Mouse (Mus musculus): ENCODE measurements around the gene Rab4b.

Rab4b gene

DNA sequence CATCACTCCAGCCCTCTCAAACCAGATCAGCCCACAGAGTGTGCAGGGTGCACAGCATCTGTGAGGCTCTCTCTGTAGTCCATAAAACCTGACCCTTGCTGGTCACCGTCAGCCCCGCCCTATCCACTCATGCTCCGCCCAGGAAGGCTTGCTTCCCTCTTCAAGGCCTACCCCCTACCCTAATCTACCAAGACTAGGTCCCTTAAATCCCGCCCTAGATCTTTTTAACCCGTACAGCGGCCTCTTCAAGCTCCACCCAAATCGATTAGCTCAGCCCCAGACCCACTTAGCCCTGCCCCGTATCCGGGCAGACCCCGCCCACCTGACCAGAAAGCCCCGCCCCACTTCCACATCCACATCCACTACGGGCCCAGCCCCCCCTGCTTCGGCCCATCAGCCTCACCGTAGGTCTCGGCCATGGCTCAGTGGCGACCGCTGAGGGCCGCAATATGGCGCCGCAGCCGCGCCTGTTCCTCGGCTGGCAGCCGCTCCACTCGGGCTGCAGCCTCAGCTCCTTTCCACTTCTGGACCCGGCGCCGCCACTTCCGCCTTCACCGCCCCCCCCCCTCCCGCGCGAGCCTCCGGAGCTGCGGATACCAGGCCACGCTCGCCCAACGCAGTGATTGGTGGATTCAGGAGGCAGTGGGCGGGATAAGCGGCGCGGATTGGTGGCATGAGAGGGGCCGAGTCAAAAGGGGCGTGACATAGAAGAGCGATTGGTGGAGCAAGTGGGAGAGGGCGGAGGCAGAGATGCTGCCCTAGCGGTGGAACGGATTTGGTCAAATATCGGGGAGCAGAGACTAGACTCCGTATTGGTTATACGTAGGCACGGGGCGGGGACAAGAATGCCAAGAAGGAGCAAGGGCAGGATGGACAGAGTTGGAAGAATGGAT lies at the start of gene Rab4b:
Gene Rab4b, minus strand, starts transcription at position 573 of the 893 bp plus-strand sequence.
- DNase-seq (ENCODE audit: low spot score) = peak; percentile 99

DNA sequence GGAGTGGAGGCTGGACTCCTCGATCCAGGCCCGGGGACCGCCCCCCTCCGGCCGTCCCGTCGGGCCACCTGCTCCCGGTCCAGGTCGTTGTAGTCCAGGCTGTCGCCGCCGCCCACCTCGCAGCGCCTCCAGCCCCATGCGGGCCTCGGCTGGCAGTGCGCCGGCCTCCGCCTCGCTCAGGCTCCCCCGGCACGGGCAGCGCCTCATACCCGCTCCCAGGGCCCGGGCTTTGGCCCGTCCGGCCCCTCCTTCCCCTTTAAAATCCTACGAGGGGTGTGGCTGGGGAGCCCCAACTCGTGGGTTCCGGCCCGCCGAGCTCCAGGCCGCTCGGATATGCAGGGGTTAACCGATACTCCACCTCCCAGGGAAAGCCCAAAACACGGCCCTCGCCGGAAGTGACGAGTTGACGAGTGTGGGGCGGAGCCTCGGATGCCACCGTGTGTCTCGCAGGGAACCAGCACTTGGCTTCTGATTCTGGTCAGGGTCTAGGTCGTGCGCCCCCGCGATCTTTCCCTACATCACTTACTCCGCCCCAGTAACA lies 49.7 kb upstream of the Rab4b start, which contains the start of gene Itpkc:
Gene Itpkc, minus strand, starts transcription at position 381 of the 541 bp plus-strand sequence.
- DNase-seq (ENCODE audit: low spot score) = peak; percentile 94

DNA sequence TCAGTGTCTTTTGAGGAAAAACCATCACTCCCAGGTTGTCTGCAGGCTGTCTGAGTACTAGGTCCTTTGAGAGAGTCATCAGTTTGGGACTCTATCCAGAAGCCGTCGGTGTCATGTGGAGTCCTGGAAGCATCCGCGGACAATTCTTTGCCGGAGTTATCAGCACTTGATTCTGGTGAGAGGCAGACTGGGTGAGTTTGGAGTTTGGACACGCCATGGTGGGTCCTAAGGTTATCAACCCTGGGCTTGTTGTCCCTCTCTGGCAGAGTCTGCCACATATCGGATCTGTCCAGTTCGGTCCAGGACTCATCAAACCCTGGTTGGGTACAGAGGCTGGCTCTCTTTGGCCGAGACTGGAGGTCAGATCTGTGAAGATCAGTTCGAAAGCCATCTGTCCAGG lies 49.0 kb upstream of the Rab4b start:
- DNase-seq (ENCODE audit: low spot score) = peak; percentile 20

DNA sequence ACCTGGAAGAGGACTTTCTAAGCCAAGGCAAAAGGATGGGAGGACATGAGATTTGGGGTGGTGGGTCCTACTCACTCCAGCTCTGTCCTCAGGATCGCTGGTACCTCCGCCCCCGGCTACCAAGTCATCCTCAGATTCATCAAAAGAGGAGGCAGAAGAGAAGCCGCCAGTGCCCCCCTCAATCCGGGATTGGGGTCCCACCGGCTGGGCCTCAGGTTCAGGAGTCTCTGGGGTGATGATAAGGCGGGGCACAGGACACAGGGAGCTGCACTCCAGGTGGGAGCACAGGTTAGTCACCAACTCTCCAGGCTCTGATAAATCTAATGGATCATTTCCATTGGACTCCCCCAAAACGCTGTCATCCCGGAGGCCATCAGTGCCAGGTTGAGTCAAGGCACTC lies 48.6 kb upstream of the Rab4b start:
- no peak for DNase-seq (ENCODE audit: low spot score)

DNA sequence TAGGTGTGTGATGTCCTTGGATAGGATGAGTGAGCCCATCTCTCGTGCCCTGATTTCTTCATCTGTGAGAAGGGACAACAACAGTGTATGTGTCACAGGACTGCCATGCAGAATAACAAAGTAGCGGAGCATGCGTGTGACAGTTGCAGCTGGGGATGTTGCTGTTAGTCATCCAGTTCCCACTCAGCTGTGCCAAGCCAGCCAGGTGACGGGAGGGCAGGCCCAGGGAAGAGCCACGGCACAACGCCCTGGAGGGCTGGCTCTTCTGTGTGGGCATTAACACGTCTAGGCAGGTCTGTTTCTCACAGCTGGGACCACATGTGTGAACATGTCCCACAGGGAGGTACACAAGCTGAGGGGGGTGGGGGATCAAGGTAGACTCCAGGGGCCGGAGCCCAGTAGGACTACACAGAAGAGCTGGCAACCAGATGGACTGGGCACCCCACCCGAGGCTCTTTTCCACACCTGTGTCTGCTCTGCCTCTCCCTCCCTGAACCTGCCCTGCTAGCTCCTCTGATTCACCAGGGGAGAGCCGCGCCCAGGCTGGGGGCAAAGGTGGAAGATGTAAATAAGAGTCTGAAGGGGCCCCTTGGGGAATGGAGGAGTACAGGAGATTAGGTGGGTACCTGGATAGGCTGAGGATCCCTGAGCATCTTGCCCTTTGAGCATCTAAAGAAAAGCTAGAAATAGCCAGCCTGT lies 46.3 kb upstream of the Rab4b start:
- no peak for DNase-seq (ENCODE audit: low spot score)

DNA sequence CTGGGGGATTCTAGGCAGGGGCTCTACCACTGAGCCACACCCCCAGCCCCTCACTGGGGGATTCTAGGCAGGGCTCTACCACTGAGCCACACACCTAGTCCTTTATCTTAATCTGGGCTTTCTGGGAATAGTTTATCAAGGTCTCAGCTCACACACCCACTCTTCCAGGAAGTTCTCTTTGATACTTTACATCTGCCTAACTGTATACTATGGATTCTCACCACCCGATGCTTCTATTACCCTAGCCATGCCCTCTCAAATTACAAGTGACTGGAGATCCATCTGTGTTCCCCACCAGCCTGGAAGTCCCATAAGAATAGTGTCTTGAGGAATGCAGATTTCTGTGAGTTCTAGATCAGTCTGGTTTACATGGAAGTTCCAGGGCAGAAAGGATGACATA lies 43.8 kb upstream of the Rab4b start:
- DNase-seq (ENCODE audit: low spot score) = no peak

DNA sequence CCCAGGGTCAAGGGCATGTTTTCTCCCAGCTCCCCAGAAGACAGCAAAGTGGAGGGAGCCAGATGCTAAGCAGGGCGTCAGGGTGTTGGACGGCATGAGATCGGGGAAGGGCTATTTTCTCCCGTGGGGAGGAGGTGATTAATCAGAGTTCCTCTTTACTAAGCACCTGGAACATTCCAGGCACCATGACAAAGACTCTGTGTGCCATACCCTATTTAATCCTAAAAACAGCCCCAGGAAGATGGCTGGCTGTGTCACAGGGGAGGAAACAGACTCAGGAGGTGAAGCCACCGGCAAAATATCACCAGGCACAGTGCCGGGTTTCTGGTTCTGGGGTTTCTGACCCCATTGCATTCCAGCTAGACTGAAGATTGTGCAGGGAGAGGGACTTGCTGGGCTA lies 43.2 kb upstream of the Rab4b start:
- DNase-seq (ENCODE audit: low spot score) = no peak

DNA sequence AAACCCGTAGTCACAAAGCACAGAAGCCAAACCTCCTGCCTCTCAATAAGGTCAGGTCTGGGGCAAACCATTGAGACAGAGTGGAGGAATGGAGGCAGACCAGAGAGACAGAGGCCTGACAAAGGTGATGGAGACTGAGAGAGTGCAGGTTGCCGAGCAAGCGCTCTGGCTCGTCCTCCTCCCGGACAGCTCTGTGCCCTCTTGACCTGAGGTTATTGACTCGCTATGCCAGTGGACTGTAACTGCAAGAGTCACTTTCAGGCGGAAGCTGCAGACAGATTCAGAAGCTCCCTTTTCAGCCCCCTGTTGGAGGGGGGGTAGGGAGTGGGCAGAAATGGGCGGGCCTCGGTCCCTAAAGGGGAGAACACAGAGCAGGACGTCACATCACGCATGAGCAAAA lies 41.2 kb upstream of the Rab4b start:
- DNase-seq (ENCODE audit: low spot score) = no peak

DNA sequence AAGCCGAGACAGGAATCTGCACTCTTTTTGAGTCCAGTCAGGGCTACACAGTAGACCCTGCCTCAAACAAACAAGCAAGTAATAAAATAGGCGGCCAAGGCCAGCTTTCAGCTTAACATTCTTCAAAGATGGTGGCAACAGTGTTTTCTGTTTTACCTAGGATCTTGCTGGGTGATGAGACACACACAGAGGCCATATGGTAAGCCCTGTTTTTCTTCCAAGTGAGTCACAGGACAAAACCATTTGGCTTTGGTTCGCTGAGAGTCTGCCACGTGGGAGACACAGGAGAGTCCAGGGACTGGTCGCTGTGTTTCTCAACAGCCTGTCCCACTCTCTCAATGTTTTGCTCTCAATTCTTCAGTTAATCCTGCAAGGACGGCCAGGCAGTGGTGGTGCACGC lies 39.9 kb upstream of the Rab4b start:
- DNase-seq (ENCODE audit: low spot score) = no peak

DNA sequence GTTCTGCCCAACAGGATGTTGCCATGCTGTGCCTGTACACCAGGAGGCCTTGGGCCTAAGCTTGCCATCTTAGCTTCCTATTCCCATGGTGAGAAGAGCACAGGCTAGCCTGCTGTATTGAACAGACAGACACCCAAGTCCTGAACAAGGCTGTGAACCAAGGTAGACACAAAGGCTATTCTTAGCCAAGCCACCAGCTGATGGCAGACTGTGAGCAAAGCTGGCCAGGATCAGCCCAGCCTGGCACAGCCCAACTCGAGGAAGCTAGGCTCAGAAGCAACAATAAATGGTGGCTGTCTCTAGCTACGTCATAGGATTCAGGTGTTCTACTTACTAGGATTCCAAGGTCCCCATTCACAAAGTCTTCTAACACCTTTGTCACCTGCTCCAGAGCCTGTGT lies 33.9 kb upstream of the Rab4b start:
- DNase-seq (ENCODE audit: low spot score) = no peak

DNA sequence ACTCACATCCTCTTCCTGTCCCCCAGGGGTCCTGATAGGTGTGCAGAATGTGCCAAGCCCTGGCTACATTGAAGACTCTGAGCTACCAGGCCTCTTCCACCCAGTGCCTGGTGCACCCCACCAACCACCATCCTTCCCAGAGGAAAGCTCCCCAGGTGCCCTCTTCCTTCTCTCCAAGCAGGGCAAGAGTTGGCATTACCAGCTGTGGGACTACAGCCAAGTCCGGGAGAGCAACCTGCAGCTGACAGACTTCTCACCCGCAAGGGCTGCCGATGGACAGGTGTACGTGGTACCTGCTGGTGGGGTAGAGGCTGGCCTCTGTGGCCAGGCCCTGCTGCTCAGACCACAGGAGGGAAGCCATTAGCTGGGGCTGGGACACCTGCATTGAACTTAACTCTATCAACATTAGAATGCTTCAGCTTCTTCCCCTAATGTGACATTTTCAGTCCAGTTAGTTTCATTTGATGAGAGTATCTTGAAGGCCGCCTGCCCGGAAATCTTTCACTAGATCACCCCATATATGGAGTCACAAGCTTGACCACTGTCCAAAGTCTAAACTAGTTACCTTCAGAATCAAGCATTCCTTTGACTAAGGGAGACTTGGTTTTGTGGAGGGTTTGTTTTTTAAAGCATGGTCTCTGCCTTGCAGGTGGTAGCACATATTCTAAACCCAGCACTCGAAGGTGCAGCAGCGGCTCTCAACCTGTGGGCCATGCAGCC lies 25.2 kb upstream of the Rab4b start:
- DNase-seq (ENCODE audit: low spot score) = no peak

DNA sequence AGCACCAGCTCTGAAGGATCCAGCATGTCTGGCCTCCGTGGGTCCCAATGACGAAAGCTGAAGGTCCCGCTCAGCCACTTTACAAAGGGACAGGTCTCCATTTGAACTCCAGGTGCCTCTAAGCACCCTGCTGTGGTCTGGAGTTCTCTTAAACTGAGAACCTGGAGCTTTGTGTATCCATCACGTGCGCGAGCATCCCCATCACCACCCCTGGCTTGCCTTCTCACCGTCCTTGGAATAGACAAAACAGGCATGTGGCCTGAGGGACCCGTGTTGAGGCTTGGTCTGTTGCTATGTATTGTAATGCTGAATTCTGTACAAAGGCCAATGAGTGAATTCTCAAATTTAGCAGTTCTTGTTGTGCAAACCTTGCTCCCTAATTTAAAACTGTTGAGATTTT lies 20.1 kb upstream of the Rab4b start:
- no peak for DNase-seq (ENCODE audit: low spot score)

DNA sequence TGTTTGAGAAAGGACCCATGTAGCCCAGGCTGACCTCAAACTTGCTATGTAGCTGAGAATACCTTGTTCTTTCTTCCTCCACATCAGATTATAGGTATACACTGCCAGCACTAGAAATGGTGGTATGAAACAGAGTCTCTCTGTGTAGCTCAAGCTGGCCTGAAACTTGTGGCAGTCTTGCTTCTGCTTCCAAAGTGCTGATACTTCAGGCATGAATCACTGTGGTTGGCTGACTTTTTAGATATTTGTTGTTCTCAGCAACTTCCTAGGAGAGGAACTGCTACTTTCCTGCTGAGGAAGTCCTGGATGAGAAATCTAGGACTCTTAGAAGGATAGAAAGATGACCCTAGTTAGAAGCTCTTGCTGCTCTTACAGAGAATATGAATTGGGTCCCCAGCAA lies 19.7 kb upstream of the Rab4b start:
- no peak for DNase-seq (ENCODE audit: low spot score)

DNA sequence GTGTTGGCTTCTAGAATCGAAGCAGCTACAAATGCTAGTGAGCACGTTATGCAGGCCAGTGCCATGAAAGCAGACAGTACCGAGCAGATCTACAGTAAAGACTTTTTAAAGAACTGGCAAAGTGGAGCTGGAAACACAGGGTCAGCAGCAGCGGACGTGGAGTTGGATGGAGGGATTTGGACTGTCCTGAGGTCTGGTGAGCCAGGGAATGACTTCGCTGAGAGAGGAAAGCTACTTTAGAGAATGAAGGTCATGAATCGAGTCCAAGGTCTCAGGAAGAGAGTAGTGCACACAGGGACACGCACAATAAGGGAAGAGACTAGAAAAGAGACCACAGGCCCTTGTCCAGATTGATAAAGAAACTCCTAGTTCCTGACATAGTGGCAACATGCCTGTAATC lies 18.9 kb upstream of the Rab4b start:
- no peak for DNase-seq (ENCODE audit: low spot score)

DNA sequence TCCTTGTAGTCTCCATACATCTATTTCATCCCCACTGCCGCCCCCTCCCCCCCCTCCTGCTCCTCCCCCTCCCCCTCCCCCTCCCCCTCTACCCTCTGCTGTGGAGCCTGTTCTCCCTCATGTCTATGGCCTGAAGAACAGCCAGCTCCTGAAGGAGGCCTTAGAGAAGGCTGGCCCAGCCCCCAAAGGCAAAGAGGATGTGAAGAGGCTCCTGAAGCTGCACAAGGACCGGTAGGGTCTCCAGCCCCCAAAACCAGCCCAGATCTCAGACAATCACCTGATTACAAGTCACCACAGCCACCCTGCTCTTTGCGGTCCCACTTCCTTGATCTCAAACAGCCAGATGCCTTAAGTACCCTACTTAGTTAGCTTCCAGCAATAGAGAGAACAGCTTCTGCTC lies 18.4 kb upstream of the Rab4b start:
- DNase-seq (ENCODE audit: low spot score) = no peak

DNA sequence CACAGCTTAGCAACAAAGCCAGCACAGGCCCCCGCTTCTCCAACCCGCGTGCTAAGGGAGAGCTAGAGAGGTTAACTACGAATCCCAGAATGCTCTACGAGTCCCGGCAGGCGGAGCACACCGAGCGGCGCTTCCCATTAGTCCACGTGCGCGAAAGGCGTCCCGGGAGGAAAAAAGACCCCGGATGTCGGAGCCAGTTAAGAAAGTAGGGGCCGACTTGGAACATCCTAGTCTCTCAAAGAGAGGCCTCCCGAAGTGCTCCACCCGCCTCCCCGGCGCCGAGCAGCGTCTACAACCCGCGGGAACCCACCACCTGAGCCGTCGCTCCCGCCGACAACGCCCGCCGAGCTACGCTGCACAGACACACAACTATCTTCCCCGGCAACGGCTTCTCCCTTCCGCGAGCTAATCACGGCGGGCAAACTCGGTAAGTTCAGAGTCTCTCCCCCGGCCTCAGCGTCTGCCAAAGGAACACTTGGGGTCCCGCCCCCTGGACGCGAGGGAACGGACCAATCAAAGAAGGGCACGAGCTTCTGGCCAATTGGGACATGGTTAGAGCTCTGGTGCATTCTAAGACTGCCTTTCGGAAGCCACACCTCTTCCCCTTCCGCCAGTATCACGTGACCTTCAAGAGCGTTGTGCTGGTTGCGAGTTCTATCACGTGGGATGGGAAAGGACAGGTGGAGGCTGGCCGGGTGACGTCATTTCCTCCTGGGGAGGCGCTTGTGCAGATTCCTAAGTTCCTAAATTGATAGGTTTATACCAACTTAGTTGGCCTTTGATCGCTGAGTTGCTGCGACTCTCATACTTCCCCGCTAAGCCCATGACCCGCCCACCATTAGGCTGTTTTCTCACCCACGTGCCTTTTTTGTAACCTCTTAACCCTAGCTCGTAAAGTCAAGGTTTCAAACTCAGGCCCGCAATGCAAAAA lies 17.2 kb upstream of the Rab4b start, which contains the start of the genes BC024978 and Snrpa:
Gene BC024978, plus strand, starts transcription at position 101 of the 931 bp plus-strand sequence.
Gene Snrpa, minus strand, starts transcription at position 591 of the 931 bp plus-strand sequence.
- DNase-seq (ENCODE audit: low spot score) = peak; percentile 97

DNA sequence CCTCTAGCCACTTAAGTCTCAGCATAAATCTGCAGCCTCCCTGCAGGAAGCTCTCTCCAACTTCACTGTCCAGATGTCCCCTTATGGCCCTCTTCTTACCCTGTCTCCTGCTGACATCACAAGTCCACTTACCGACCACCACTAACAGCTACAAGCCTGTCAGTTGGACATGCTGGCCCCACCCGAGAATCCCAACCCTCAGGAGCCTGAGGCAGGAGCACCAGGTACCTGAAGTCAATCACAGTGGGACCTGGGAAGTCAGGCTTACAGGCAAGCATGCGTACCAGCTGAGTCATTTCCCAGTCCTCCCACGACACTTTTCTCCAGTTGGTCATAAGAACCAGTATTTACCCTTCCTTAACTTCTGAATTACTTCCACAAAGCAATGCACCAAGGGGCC lies 15.0 kb upstream of the Rab4b start:
- no peak for DNase-seq (ENCODE audit: low spot score)

DNA sequence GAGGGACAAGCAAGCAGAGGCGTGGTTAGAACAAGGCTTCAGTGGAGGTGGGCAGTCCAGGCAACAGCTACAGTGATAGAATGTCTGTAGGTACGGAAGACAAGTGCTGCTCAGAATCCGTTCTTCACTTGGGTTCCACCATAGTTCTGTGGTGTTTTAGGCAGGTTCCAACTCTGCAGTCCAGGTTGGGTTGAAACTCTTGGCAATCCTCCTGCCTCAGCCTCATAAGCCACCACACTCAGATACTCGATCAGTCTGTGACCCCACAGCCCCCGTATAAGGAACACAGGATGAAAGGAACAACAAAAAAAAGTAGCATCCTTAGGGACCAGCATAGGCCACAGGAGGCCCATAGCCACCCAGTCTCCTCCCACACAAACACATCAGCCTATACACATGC lies 13.7 kb upstream of the Rab4b start:
- no peak for DNase-seq (ENCODE audit: low spot score)

DNA sequence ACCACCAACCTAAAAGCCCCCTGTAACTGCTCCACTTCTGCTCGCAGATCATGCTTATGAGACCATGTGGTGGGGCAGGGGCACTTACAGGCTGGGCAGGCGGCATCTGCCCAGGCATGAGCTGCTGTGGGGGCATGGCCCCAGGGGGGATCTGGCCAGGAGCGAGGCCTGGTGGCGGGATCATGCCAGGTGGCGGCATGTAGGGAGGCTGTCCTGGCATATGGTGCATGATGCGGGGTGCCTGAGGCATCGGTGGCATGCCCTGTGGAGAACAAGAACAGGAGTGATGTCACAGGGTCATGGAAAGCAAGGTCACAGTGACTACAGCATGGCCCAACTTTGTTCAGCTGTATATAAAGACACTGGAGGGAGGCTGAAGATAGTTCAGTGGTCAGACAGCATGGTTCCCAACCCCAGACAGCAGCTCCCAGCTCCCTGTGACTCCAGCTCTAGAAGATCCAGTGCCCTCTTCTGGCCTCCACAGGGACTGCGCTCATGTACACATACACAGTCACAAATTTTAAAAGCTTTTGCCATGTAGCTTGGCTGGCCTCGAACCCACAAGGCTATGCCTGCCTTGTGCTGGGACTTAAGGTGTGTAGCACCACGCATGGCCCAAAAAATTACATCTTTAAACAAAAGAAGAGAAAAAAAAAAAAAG lies 10.7 kb upstream of the Rab4b start:
- peak; percentile 11 for DNase-seq (ENCODE audit: low spot score)

DNA sequence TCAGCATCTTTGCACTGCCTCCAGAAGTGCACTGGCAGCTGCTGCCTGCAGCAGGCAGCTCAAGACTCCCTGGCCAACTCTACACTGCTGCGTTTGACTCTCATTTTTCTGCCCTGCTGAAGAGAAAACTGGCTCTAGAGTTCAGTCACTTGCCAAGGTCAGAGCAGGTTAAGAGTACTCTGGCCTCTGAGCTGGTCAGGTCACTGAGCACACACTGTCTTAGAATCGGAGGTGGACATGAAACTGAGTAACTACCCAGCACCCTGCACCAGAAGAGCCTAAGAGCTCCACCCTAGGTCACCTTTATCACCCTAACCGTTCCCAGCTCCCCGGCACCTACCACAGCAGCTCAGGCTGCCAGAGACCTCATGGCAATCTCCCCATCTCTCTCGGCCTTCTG lies 7.3 kb upstream of the Rab4b start:
- no peak for DNase-seq (ENCODE audit: low spot score)

DNA sequence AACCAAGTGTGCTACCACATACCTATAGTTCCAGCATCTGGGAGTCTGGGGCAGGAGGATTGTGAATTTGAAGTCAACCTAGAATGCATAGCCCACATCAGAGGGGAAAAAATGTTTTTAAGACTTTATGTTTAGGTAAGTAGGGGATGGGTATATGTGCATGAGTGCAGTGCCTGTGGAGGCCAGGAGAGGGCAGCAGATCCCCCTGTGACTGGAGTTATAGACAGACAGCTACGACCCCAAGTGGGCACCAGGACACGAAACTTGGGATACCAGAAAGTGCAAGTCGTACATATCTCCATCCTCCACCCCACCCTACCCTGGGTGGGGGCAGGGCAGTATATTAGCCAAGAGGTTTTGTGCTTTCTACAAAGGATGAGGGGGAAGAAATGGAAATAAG lies 6.3 kb upstream of the Rab4b start:
- DNase-seq (ENCODE audit: low spot score) = peak; percentile 59

All from retina, embryonic 14.5 days (tissue).